Mouse (Mus musculus): ENCODE data around the gene Zmiz1. TPM values are rescaled to one million over a fixed set of nuclear protein-coding genes. Genes with fewer than 3 reads are reported as not detected.

Gene Zmiz1
- polyA plus RNA-seq, 1 experiment from 2014 or later: 57.4 TPM

Small RNA genes lying within 50 kb of the gene (microRNA-seq; reads per million reads assigned to microRNA genes)
- gene Mir3075: 7.6 reads per million, percentile 18 among the genes with 10 or more reads in this experiment

Other genes starting within 250 kb of the Zmiz1 start
- 38.7 TPM in 2 replicates for gene Ppif, start 235.0 kb downstream of the Zmiz1 start, polyA plus RNA-seq (2014; fragmentation: Nextera tagmentation; extraction: Ambion mirVana)

Measured in neural tube, embryonic 11.5 days (tissue).